Mouse (Mus musculus) heart, embryonic 11.5 days (tissue): ENCODE data around the gene 4933427D14Rik. TPM values are rescaled to one million over a fixed set of nuclear protein-coding genes. Genes with fewer than 3 reads are reported as not detected.
"Not testable (repeated sequence)": the region's sequence is repeated elsewhere in the genome, so short reads cannot be mapped to it uniquely, and the experiment has no call there.

ENCODE experiments used
- ATAC-seq: fragments of 200-750 bp; cut with Nextera tagmentation; replicated peaks from 2 replicates; pipeline ENCODE4 v1.8.0; 2017; ENCODE audit warnings: moderate library complexity; ENCODE audit not compliant: insufficient number of reproducible peaks, low FRiP score, low TSS enrichment
- H3K27ac ChIP-seq: fragments of 300-500 bp; sonication (generic); 2 replicates; pipeline ENCODE4 v1.5.1; 2014; ENCODE audit warnings: mild to moderate bottlenecking, low read depth, low read length
- H3K27me3 ChIP-seq: fragments of 300-500 bp; sonication (generic); 2 replicates; pipeline ENCODE4 v1.6.1; 2014; ENCODE audit warnings: mild to moderate bottlenecking, low read length, mixed read lengths; ENCODE audit not compliant: control insufficient read depth, insufficient read depth
- H3K36me3 ChIP-seq: fragments of 300-500 bp; sonication (generic); 2 replicates; pipeline ENCODE4 v1.6.1; 2014; ENCODE audit warnings: mild to moderate bottlenecking, low read length, moderate library complexity, mixed read lengths; ENCODE audit not compliant: control insufficient read depth, insufficient read depth
- H3K4me1 ChIP-seq: fragments of 300-500 bp; sonication (generic); 2 replicates; pipeline ENCODE4 v1.6.1; 2014; ENCODE audit warnings: low read length; ENCODE audit not compliant: control insufficient read depth, insufficient read depth
- H3K4me2 ChIP-seq: fragments of 300-500 bp; sonication (generic); 2 replicates; pipeline ENCODE4 v1.6.1; 2014; ENCODE audit warnings: mild to moderate bottlenecking, moderate library complexity
- H3K4me3 ChIP-seq: fragments of 300-500 bp; sonication (generic); 2 replicates; pipeline ENCODE4 v1.5.1; 2014; ENCODE audit warnings: low read depth, low read length
- H3K9ac ChIP-seq: fragments of 300-500 bp; sonication (generic); 2 replicates; pipeline ENCODE4 v1.6.1; 2014; ENCODE audit warnings: mild to moderate bottlenecking, low read depth, low read length, moderate library complexity
- H3K9me3 ChIP-seq: fragments of 300-500 bp; sonication (generic); replicated peaks from 2 replicates; pipeline ENCODE4 v1.6.1; 2016; ENCODE audit warnings: low read length; ENCODE audit not compliant: control insufficient read depth
- WGBS: fragments of 180-500 bp; shearing (Covaris S2); extraction: QIAGEN DNeasy Blood & Tissue Kit; methylation state at CpG from one replicate; pipeline ENCODE4 v1.1.7; 2014; ENCODE audit not compliant: insufficient replicate concordance; 5-methylcytosine and 5-hydroxymethylcytosine counted together
- polyA plus RNA-seq: library from polyadenylated mRNA; unstranded; fragments of >200 nt; fragmentation: Nextera tagmentation; extraction: Ambion mirVana; gene quantifications from 2 replicates; pipeline ENCODE4 v1.2.1, GENCODE M21; 2014

4933427D14Rik gene
- polyA plus RNA-seq, 1 experiment from 2014 or later, result 5.4 TPM

DNA sequence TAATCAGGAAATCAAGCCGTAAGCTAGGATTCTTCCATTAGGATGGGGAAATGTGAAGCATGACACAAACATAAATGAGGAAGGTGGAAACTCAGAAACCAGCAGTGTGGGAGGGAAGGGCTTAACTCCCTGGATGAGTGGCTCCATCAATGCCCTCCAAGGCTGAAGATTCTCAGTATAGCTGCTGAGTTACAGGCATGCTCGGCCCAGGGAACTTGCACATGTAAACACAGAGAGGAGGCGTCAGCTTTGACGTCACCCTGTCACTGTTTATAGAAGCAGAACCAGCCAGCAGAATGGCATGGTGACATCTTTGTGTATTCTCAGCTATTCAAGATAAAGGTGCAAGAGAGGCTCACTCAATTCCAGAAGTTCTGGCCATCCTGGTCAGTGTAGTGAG, 23.0 kb downstream of the 4933427D14Rik start:
- Histone ChIP-seq H3K36me3 (peaks cover 4% of the 10 kb centered on the region; the same call in 1 of the 2 replicates), H3K9me3 (no peaks in the 10 kb centered on the region), H3K27me3 (no peaks in the 10 kb centered on the region), H3K4me1 (no peaks in the 10 kb centered on the region), H3K9ac (no peak overlapping the region), H3K27ac (no peak overlapping the region), H3K4me2 (no peak overlapping the region), H3K4me3 (no peak overlapping the region)
- ATAC-seq, result no peak
- WGBS, result 68% methylated on average over 4 of the region's 4 CpGs

DNA sequence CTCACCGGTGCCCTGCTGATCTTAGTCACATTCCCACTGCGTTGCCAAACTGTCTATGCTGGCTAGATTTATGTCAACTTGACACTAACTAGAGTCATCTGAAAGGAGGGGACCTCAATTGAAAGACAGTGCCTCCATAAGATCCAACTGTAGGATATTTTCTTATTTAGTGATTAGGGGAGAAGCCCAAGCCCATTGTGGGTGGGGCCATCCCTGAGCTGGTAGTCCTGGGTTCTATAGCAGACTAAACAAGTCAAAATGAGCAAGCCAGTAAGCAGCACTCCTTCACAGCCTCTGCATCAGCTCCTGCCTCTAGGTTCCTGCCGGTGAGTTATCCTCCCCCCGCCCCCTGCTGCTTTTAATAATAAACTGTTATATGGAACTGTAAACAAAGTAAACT, 26.1 kb downstream of the 4933427D14Rik start:
- H3K4me3 ChIP-seq, result no peak overlapping the region
- H3K9me3 ChIP-seq, result no peaks in the 10 kb centered on the region
- no peak overlapping the region for H3K9ac ChIP-seq
- H3K4me2 ChIP-seq, result no peak overlapping the region
- H3K27me3 ChIP-seq, result no peaks in the 10 kb centered on the region
- H3K27ac ChIP-seq, result no peak overlapping the region
- H3K36me3 ChIP-seq, result 0 out of 2 replicates have a peak, but pooled peaks cover 2% of the 10 kb centered on the region
- H3K4me1 ChIP-seq, result no peaks in the 10 kb centered on the region
- ATAC-seq, result no peak
- WGBS, result 92% methylated on average over 4 of the region's 4 CpGs

DNA sequence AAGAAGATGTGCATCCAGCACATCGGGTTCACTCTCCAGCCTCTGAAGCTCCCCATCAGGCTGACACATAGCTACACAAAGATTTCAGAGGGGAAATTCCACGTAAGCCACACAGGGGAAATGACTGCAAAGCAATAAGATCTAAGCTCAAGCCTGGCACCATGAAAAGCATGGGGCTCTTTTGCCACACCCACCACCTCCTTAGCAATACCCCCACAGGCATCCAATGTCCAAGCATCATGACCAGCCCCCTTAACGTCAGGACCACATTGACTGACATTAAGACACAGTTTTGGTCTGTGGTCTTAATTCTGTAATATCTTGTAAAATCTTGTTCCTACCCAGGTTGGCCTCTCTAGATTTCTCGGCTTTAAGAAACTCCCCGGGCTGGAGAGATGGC, 26.7 kb downstream of the 4933427D14Rik start:
- H3K9me3 ChIP-seq, result no peaks in the 10 kb centered on the region
- no peak overlapping the region for H3K27ac ChIP-seq
- ATAC-seq, result no peak
- WGBS, result 90% methylated on average over 5 of the region's 5 CpGs
- H3K27me3 ChIP-seq, result no peaks in the 10 kb centered on the region
- no peak overlapping the region for H3K4me2 ChIP-seq
- peaks cover 3% of the 10 kb centered on the region; the same call in 1 of the 2 replicates for H3K36me3 ChIP-seq
- H3K4me1 ChIP-seq, result no peaks in the 10 kb centered on the region
- H3K9ac ChIP-seq, result no peak overlapping the region
- H3K4me3 ChIP-seq, result no peak overlapping the region

DNA sequence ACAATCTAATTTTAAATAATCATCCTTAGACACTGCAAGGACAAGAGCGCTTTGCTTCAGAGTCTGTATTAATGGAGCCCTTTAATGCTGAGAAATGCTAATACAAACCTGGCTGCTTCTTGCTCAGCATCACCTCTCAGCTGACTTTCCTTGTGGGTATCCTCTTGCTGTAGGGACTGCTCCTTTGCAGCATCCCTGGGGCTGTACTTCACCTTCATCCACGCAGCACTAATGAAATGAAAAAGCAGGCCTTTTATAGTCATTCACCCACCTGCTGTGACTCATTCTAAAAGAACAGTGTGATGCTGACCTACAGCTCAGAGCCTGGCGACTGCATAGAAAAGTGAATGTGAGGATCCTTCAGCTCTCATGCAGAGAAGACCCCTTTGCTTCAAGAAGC, 30.7 kb downstream of the 4933427D14Rik start:
- no peak overlapping the region for H3K27ac ChIP-seq
- no peaks in the 10 kb centered on the region for H3K4me1 ChIP-seq
- H3K36me3 ChIP-seq, result peaks cover 8% of the 10 kb centered on the region; the same call in 1 of the 2 replicates
- no peaks in the 10 kb centered on the region for H3K9me3 ChIP-seq
- no peak for ATAC-seq
- 64% methylated on average over 3 of the region's 3 CpGs for WGBS
- no peak overlapping the region for H3K4me3 ChIP-seq
- no peak overlapping the region for H3K4me2 ChIP-seq
- H3K9ac ChIP-seq, result no peak overlapping the region
- no peaks in the 10 kb centered on the region for H3K27me3 ChIP-seq

DNA sequence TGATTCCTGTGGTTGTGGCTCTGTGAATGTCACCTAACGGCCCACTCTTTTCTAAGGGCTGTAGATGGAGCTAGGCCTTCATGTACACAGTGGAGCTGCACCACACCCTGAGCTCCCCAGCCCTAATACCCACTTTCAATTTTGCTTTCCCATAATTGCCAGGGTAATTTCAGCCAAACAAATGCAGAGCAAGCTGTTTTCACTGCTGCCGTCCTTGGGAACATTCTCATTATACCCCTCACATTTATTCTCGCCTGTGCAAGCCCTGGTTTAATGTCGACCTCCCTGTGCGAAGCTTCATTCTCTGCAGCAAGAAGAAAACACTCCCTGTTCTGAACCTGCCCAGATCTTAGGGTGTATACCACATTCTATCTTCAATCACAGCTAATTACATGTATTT, 31.3 kb downstream of the 4933427D14Rik start:
- ATAC-seq, result no peak
- no peak overlapping the region for H3K27ac ChIP-seq
- no peaks in the 10 kb centered on the region for H3K4me1 ChIP-seq
- H3K9me3 ChIP-seq, result no peaks in the 10 kb centered on the region
- no peaks in the 10 kb centered on the region for H3K27me3 ChIP-seq
- H3K4me2 ChIP-seq, result no peak overlapping the region
- peaks cover 8% of the 10 kb centered on the region; the same call in 1 of the 2 replicates for H3K36me3 ChIP-seq
- no peak overlapping the region for H3K9ac ChIP-seq
- H3K4me3 ChIP-seq, result no peak overlapping the region
- WGBS, result 89% methylated on average over 5 of the region's 5 CpGs

DNA sequence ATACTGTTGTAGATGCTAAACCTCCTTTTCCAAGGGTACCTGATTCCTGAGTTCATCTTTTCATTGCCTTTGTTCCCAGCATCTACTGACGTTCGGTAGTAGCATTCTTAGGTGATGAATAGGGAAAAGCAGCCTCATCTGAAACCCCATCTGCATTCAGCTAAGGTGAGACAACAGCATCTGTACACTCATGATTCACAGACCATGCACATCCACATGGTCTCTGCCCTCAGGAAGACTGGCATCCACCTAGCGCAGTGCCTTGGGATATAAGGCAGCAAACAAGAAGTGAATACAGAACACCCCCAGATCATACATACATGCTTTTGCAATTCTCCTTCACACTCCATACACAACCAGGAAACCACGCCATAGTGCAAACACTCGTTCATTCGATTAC, 32.5 kb downstream of the 4933427D14Rik start:
- WGBS, result 88% methylated on average over 6 of the region's 6 CpGs
- H3K36me3 ChIP-seq, result peaks cover 8% of the 10 kb centered on the region; the same call in 1 of the 2 replicates

DNA sequence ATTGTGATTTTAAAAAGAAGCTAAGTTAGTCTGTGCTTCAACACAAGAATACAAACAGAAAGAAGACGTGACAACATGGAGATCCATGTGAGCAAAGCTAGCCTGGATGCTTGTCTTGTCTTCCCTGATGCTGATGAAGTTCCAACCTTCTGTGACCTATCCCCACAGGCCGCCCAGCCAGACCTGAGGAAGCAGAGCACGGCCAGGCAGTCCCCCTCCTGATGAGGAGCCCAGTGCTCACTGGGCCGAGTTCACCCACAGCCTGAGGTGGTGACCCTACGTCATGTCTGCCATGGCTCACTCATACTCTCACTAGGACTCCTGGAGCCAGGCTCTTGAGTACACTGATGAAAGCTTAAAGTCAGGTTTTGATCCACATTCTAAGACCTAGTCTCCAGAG, 33.8 kb downstream of the 4933427D14Rik start:
- no peak overlapping the region for H3K27ac ChIP-seq
- no peaks in the 10 kb centered on the region for H3K9me3 ChIP-seq
- H3K27me3 ChIP-seq, result no peaks in the 10 kb centered on the region
- no peak overlapping the region for H3K4me3 ChIP-seq
- no peaks in the 10 kb centered on the region for H3K4me1 ChIP-seq
- 84% methylated on average over 5 of the region's 5 CpGs for WGBS
- H3K36me3 ChIP-seq, result peaks cover 10% of the 10 kb centered on the region; the same call in 1 of the 2 replicates
- ATAC-seq, result no peak
- no peak overlapping the region for H3K9ac ChIP-seq
- no peak overlapping the region for H3K4me2 ChIP-seq

More for the DNA sequence above, 32.5 kb downstream of the 4933427D14Rik start:
- no peaks in the 10 kb centered on the region for H3K27me3 ChIP-seq
- no peak overlapping the region for H3K9ac ChIP-seq
- no peaks in the 10 kb centered on the region for H3K9me3 ChIP-seq
- no peak overlapping the region for H3K4me3 ChIP-seq
- H3K4me2 ChIP-seq, result no peak overlapping the region
- ATAC-seq, result no peak
- no peaks in the 10 kb centered on the region for H3K4me1 ChIP-seq
- no peak overlapping the region for H3K27ac ChIP-seq

DNA sequence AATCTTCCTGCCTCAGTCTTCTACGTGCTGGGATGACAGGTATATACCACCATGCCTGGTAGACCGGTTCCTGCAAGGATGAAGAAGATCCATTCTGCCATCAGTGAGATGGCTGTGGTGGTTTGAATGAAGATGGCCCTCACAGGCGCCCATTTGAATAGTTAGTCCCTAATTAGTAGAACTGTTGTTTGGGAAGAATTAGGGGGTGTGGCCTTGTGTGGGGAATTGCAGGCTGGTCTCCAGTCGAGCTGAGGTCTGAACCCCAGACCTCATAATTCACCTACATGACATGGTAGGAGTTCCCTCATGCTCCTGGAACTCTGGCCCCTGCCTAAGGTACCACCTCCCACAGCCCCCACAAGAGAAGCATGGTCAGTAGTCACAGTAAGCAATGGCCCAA, 35.4 kb downstream of the 4933427D14Rik start:
- not testable (repeated sequence) for H3K9ac ChIP-seq, H3K36me3 ChIP-seq, H3K9me3 ChIP-seq, H3K27me3 ChIP-seq, H3K4me3 ChIP-seq, H3K4me1 ChIP-seq, H3K27ac ChIP-seq, ATAC-seq, H3K4me2 ChIP-seq
- WGBS, result 80% methylated on average over 4 of the region's 4 CpGs

DNA sequence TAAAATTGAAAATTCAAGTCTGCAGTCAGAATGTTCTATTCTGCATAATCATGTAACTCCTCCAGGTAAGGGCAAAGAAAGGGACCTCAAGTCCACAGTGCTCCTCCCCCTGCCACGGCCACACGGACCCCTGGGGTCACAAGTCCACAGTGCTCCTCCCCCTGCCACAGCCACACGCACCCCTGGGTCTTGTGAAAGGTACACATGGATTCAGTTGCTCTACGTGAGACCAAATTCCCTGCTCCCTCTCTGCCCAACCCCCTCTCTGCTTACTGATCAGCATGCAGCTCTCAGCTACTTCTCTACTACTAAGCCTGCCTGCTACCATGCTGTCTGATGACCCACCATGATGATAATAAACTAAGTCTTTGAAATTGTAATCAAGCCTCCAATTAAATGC, 37.4 kb downstream of the 4933427D14Rik start:
- H3K4me2 ChIP-seq, result no peak overlapping the region
- H3K4me3 ChIP-seq, result no peak overlapping the region
- H3K9ac ChIP-seq, result no peak overlapping the region
- no peaks in the 10 kb centered on the region for H3K27me3 ChIP-seq
- peaks cover 10% of the 10 kb centered on the region; the same call in 1 of the 2 replicates for H3K36me3 ChIP-seq
- H3K9me3 ChIP-seq, result no peaks in the 10 kb centered on the region
- ATAC-seq, result no peak
- no peaks in the 10 kb centered on the region for H3K4me1 ChIP-seq
- no peak overlapping the region for H3K27ac ChIP-seq
- WGBS, result 87% methylated on average over 4 of the region's 4 CpGs
